Mouse (Mus musculus) CH12.LX (cell line): ENCODE measurements at regions not wholly inside any gene's neighbourhood (a gene's known extent, or its start where the extent isn't known, plus 50 kb on each side); places are given as distances from the start of the nearest gene placed in this dataset.

ENCODE experiments used
- DNase-seq: peaks from one replicate; pipeline ENCODE4 v3.0.0-alpha.2; 2013; ENCODE audit errors: extremely low read depth
- H3K27ac ChIP-seq: 2 replicates; pipeline ENCODE4 v1.5.1; 2012; ENCODE audit warnings: low read depth, mild to moderate bottlenecking, control low read depth, moderate library complexity; ENCODE audit not compliant: insufficient read depth
- H3K27me3 ChIP-seq: replicated peaks from 2 replicates; pipeline ENCODE3; 2012; ENCODE audit warnings: inconsistent platforms
- H3K36me3 ChIP-seq, 2 experiments: replicated peaks in 1 of 2; 2 replicates each; pipeline versions ENCODE3 to v1.6.1; 2012; ENCODE audit warnings: inconsistent platforms in 1 of 2, low read length in 1 of 2, mild to moderate bottlenecking in 1 of 2, mixed read lengths in 1 of 2, moderate library complexity in 1 of 2; ENCODE audit not compliant: control insufficient read depth in 1 of 2, insufficient read depth in 1 of 2
- H3K4me1 ChIP-seq, 2 experiments: 2 replicates each; pipeline ENCODE4 v1.6.1; 2012; ENCODE audit warnings: inconsistent platforms in 1 of 2, moderate library complexity in 1 of 2; ENCODE audit not compliant: insufficient read depth in 2 of 2, control insufficient read depth in 1 of 2
- H3K4me2 ChIP-seq: 2 replicates; pipeline ENCODE4 v1.6.1; 2012; ENCODE audit warnings: low read depth, mild to moderate bottlenecking, control low read depth; ENCODE audit not compliant: poor library complexity, insufficient read depth, severe bottlenecking
- H3K4me3 ChIP-seq, 3 experiments: fragments of 150-350 bp in 1 of 3; sonication (generic) in 1 of 3; replicated peaks in 1 of 3; 2 replicates each; pipeline versions ENCODE3 to v1.5.1; 2011 to 2012; ENCODE audit warnings: low read depth in 2 of 3, low read length in 2 of 3, mild to moderate bottlenecking in 2 of 3, moderate library complexity in 2 of 3, control low read depth in 1 of 3, improper control_type of control experiment in 1 of 3, inconsistent platforms in 1 of 3, mixed read lengths in 1 of 3; ENCODE audit not compliant: poor library complexity in 1 of 3
- H3K79me2 ChIP-seq: replicated peaks from 2 replicates; pipeline ENCODE4 v1.6.1; 2012; ENCODE audit warnings: mild to moderate bottlenecking, moderate library complexity; ENCODE audit not compliant: control insufficient read depth, poor library complexity, insufficient read depth, severe bottlenecking; ENCODE audit errors: extremely low read depth
- H3K9ac ChIP-seq: 2 replicates; pipeline ENCODE4 v1.6.1; 2012; ENCODE audit warnings: low read depth, mild to moderate bottlenecking, control low read depth, moderate library complexity; ENCODE audit not compliant: insufficient read depth
- H3K9me3 ChIP-seq: replicated peaks from 2 replicates; pipeline ENCODE3; 2012; ENCODE audit warnings: low read length, inconsistent platforms, mixed read lengths
- BHLHE40 ChIP-seq: IDR thresholded peaks from 2 replicates; pipeline ENCODE4 v1.6.1; 2011; ENCODE audit warnings: mild to moderate bottlenecking, low read depth, low read length, improper control_type of control experiment
- CHD1 ChIP-seq: IDR thresholded peaks from 2 replicates; pipeline ENCODE4 v1.6.1; 2012; ENCODE audit warnings: low read depth, low read length, improper control_type of control experiment, inconsistent platforms
- CHD2 ChIP-seq: IDR thresholded peaks from 2 replicates; pipeline ENCODE4 v1.6.1; 2011; ENCODE audit warnings: low read length, improper control_type of control experiment
- EP300 ChIP-seq: IDR thresholded peaks from 2 replicates; pipeline ENCODE4 v1.6.1; 2011; ENCODE audit warnings: low read length, improper control_type of control experiment
- ETS1 ChIP-seq: conservative IDR thresholded peaks from 2 replicates; pipeline ENCODE4 v1.6.1; 2012; ENCODE audit warnings: low read depth, mild to moderate bottlenecking, inconsistent platforms, low read length, improper control_type of control experiment, moderate library complexity
- HCFC1 ChIP-seq: IDR thresholded peaks from 2 replicates; pipeline ENCODE4 v1.6.1; 2012; ENCODE audit warnings: low read depth, mild to moderate bottlenecking, inconsistent platforms, low read length, improper control_type of control experiment
- JUN ChIP-seq: IDR thresholded peaks from 2 replicates; pipeline ENCODE4 v1.6.1; 2011; ENCODE audit warnings: low read depth, mild to moderate bottlenecking, low read length, improper control_type of control experiment, moderate library complexity; ENCODE audit not compliant: insufficient read depth
- MAZ ChIP-seq: IDR thresholded peaks from 2 replicates; pipeline ENCODE4 v1.6.1; 2012; ENCODE audit warnings: low read depth, mild to moderate bottlenecking, inconsistent platforms, low read length, improper control_type of control experiment, moderate library complexity
- MXI1 ChIP-seq: IDR thresholded peaks from 2 replicates; pipeline ENCODE4 v1.6.1; 2011; ENCODE audit warnings: mild to moderate bottlenecking, low read depth, low read length, improper control_type of control experiment
- PAX5 ChIP-seq: IDR thresholded peaks from 2 replicates; pipeline ENCODE4 v1.6.1; 2012; ENCODE audit warnings: low read length, inconsistent platforms, mixed read lengths
- RCOR1 ChIP-seq: conservative IDR thresholded peaks from 2 replicates; pipeline ENCODE4 v1.6.1; 2012; ENCODE audit warnings: low read depth, mild to moderate bottlenecking, inconsistent platforms, low read length, improper control_type of control experiment
- SIN3A ChIP-seq: IDR thresholded peaks from 2 replicates; pipeline ENCODE4 v1.6.1; 2012; ENCODE audit warnings: low read length, improper control_type of control experiment, inconsistent platforms
- SMC3 ChIP-seq: IDR thresholded peaks from 2 replicates; pipeline ENCODE4 v1.6.1; 2011; ENCODE audit warnings: low read depth, low read length, improper control_type of control experiment
- TBP ChIP-seq: conservative IDR thresholded peaks from 2 replicates; pipeline ENCODE4 v1.6.1; 2011; ENCODE audit warnings: low read depth, low read length, improper control_type of control experiment
- UBTF ChIP-seq: IDR thresholded peaks from 2 replicates; pipeline ENCODE4 v1.6.1; 2012; ENCODE audit warnings: low read depth, mild to moderate bottlenecking, inconsistent platforms, low read length, improper control_type of control experiment, moderate library complexity
- USF2 ChIP-seq: conservative IDR thresholded peaks from 2 replicates; pipeline ENCODE4 v1.6.1; 2011; ENCODE audit warnings: low read depth, low read length, improper control_type of control experiment
- ZMIZ1 ChIP-seq: IDR thresholded peaks from 2 replicates; pipeline ENCODE4 v1.6.1; 2012; ENCODE audit warnings: low read depth, mild to moderate bottlenecking, inconsistent platforms, low read length, improper control_type of control experiment
- ZNF384 ChIP-seq: IDR thresholded peaks from 2 replicates; pipeline ENCODE4 v1.6.1; 2012; ENCODE audit warnings: low read depth, low read length, improper control_type of control experiment, inconsistent platforms
- dilution Hi-C: fragments of 300-500 bp; cut with MboI; formaldehyde crosslinking; loops from 2 replicates; pipeline ENCODE4 v1.14.3; 2020; ENCODE audit warnings: low sequenced_read_pairs; ENCODE audit not compliant: extremely low pct_unique_long_range_greater_than_20kb, extremely low pct_ligation_motif_present
- in situ Hi-C: fragments of 300-500 bp; cut with MboI; formaldehyde crosslinking; loops from 3 replicates; pipeline ENCODE4 v1.14.3; 2019; ENCODE audit warnings: low sequenced_read_pairs, low pct_ligation_motif_present, low pct_unique_long_range_greater_than_20kb, mixed read lengths

- peaks cover 24% of the 10 kb centered on the region for H3K9me3 ChIP-seq
- no peak overlapping the region for H3K27ac ChIP-seq
- H3K27me3 ChIP-seq = no peaks in the 10 kb centered on the region
- TF ChIP-seq BHLHE40 = no peak
- TF ChIP-seq SMC3 = no peak
- no peak for TF ChIP-seq ZNF384
- in situ Hi-C loops (no loop called here), dilution Hi-C loops (no loop called here)
- no peaks in the 10 kb centered on the region for H3K36me3 ChIP-seq
- H3K79me2 ChIP-seq = no peaks in the 10 kb centered on the region
- no peak overlapping the region for H3K4me2 ChIP-seq
- no peak overlapping the region for H3K4me3 ChIP-seq
- DNase-seq = no peak
- H3K9ac ChIP-seq = no peak overlapping the region
- H3K4me1 ChIP-seq = no peaks in the 10 kb centered on the region
Measured at GRCm38 (mm10) chr11:10337781-10338180, 776.2 kb upstream of the Vwc2 start.

GRCm38 (mm10) chr11:10372340-10372739 is 741.7 kb upstream of the Vwc2 start:
- Histone ChIP-seq H3K27me3 (no peaks in the 10 kb centered on the region), H3K9me3 (peaks cover 45% of the 10 kb centered on the region), H3K79me2 (no peaks in the 10 kb centered on the region), H3K9ac (no peak overlapping the region), H3K4me1 (no peaks in the 10 kb centered on the region), H3K27ac (no peak overlapping the region), H3K36me3 (no peaks in the 10 kb centered on the region), H3K4me3 (no peak overlapping the region), H3K4me2 (no peak overlapping the region)
- DNase-seq = no peak
- in situ Hi-C loops (no loop called here), dilution Hi-C loops (no loop called here)
- TF ChIP-seq PAX5 = no peak
- TF ChIP-seq EP300 = no peak
- no peak for TF ChIP-seq SMC3
- no peak for TF ChIP-seq MXI1
- no peak for TF ChIP-seq CHD2
- TF ChIP-seq CHD1 = no peak
- no peak for TF ChIP-seq USF2
- TF ChIP-seq MAZ = no peak
- no peak for TF ChIP-seq UBTF
- no peak for TF ChIP-seq JUN
- no peak for TF ChIP-seq HCFC1
- TF ChIP-seq ZMIZ1 = no peak
- TF ChIP-seq SIN3A = no peak
- no peak for TF ChIP-seq ETS1
- no peak for TF ChIP-seq TBP
- TF ChIP-seq RCOR1 = no peak
